Mouse (Mus musculus) duodenum, adult 2 months (tissue): ENCODE results near the gene Gjb1. TPM values are rescaled to one million over a fixed set of nuclear protein-coding genes. Genes with fewer than 3 reads are reported as not detected.

Experiments
- polyA plus RNA-seq: library from polyadenylated mRNA; depleted of rRNA; stranded (reverse); fragments of >200 nt; gene quantifications from 2 replicates; pipeline ENCODE4 v1.2.3, GENCODE M21; 2012; ENCODE audit warnings: low replicate concordance; rRNA removed

Gjb1 gene
- 92.5 and 157 TPM in 2 replicates for polyA plus RNA-seq

DNA sequence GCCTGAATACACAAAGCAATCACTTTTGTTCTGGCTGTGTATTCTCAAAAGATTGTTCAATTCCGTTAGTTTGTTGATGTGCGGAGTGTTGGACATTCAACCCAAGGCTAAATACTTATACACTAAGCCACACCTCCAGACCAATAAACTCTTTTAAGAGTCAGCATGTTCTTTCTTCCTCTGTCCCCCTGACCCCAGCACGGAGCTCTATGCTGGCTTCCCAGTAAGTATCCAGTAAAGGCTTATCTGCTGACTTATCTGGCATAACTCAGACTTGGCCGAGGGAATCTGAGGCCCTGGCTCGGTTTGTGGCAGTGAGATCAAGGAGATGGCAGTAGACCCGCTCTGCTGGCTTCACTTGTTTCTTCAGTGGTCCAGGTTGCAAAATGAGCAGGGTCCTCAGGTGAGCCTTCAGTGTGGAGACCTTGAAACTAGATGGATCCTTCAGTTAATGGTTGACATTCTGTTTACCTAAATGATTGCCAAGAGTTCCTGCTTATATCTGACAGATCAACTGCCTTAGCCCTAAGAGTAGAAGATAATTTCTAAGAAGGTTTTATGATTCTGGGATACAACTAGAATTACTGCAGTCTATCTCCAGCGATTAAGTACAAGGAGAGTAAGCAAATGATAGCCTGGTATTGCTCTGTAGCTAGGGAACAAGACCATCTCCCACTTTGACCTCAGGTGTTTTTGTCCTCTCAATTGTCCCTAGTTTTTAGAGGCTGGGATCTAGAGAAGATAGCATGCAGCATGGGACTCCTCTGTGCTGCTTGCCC lies at the start of gene Gjb1:
TSS of gene Gjb1 (plus strand) at position 189 of the 779 bp plus-strand sequence.

DNA sequence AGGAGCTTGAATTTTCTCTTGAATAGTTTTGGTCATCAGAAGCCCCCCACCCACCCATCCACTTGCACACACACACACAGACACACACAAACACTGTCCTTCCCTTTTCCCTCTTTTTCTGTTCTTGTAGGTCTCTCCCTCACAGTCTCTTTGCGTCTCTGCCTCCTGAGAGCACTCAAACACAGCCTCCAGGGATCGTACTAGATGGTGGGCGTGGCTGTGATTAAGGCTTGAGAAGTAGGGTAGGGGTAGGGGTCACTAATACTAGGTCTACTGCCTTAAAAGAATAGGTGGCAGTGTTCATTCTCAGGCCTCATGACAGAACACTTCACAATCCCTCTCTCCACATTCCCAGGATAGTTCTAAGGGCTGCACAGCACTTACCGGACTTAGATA lies 44.5 kb downstream of the Gjb1 start, which contains the start of gene Zmym3:
TSS of gene Zmym3 (minus strand) at position 150 of the 396 bp plus-strand sequence.

DNA sequence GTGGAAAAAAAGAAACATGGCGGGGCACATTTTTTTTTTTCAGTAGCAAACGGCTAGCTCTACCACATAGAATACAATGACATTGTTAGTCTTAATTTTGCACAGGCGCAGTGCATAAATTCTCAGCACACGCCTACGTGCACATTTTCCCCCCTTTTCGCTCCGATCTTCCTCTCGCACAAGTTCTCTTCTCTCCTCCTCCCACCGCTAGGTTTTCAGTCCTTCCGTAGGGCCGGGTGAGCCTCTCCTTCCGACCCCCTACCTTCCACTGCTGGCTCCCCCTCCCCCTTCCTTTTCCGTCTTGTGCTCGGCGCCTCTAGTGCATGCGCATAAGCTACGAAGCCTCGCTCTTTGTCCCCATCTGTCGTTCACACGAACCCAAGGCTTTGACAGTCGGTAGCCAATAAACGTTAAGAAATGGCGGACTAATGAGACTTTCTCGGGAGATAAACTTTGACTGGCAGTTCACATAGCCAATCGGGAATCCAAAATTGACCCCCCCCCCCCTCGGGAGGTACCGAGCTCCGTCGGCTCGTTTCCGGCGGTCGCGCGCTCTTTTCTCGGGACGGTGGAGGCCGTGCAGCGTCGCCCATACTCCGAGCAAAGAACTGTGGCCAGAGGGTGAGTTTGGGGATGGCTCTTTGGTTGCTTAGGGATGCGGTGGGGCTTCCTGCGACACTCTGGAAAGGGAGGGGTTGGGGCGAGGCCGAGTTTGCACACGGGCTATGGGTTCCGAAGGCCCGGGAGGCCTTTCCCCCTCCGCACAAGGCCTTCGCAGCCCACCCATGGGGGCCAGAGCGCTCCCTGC lies 53.2 kb downstream of the Gjb1 start, which contains the start of gene Nono:
TSS of gene Nono (plus strand) at position 177 of the 808 bp plus-strand sequence.

Other genes with a start within 250 kb of the Gjb1 start
- 7.3 and 13.9 TPM in 2 replicates for gene Snx12, start 153.8 kb upstream of the Gjb1 start, polyA plus RNA-seq
- 27.4 and 30.8 TPM in 2 replicates for gene Foxo4, start 121.8 kb upstream of the Gjb1 start, polyA plus RNA-seq
- not detected in 2 replicates for gene Gm614, start 112.4 kb upstream of the Gjb1 start, polyA plus RNA-seq
- 5.3 and 11.3 TPM in 2 replicates for gene Il2rg, start 108.1 kb upstream of the Gjb1 start, polyA plus RNA-seq
- not detected in 2 replicates for gene Gm20489, start 107.4 kb upstream of the Gjb1 start, polyA plus RNA-seq
- 92.3 and 204 TPM in 2 replicates for gene Med12, start 102.3 kb upstream of the Gjb1 start, polyA plus RNA-seq
- gene Nlgn3, start 77.2 kb upstream of the Gjb1 start, polyA plus RNA-seq: 0.04 and 0.15 TPM in 2 replicates
- gene Zmym3, start 44.5 kb downstream of the Gjb1 start, polyA plus RNA-seq: 7.0 and 11.7 TPM in 2 replicates
- 27.6 and 40.4 TPM in 2 replicates for gene Nono, start 52.9 kb downstream of the Gjb1 start, polyA plus RNA-seq
- 0.13 and 0.36 TPM in 2 replicates for gene Itgb1bp2, start 72.7 kb downstream of the Gjb1 start, polyA plus RNA-seq
- 0.46 and 0.64 TPM in 2 replicates for gene Taf1, start 156.4 kb downstream of the Gjb1 start, polyA plus RNA-seq